Mouse (Mus musculus) layer of hippocampus, adult 2 months (tissue): Measurements from ENCODE around the gene Mme. TPM values are rescaled to one million over a fixed set of nuclear protein-coding genes. Genes with fewer than 3 reads are reported as not detected.

Experiments used
- DNase-seq, 2 experiments: peaks; one replicate each; pipeline ENCODE4 v3.0.0; 2022; ENCODE audit warnings: low spot score in 2 of 2
- H3K27ac ChIP-seq: fragments of 200-600 bp; 2 replicates; pipeline ENCODE4 v1.8.1; 2022
- H3K4me3 ChIP-seq: fragments of 200-600 bp; 2 replicates; pipeline ENCODE4 v1.8.1; 2022; ENCODE audit warnings: mild to moderate bottlenecking
- CTCF ChIP-seq: fragments of 200-600 bp; conservative IDR thresholded peaks from 2 replicates; pipeline ENCODE4 v1.8.1; 2022; ENCODE audit warnings: antibody characterized with exemption, mild to moderate bottlenecking, moderate library complexity
- total RNA-seq, 2 experiments: library from RNA; stranded (reverse); gene quantifications; 2 replicates each; pipeline ENCODE4 v1.2.3; 2021

Mme gene
- total RNA-seq, 2 experiments from 2014 or later = 7.0 to 7.4 TPM

DNA sequence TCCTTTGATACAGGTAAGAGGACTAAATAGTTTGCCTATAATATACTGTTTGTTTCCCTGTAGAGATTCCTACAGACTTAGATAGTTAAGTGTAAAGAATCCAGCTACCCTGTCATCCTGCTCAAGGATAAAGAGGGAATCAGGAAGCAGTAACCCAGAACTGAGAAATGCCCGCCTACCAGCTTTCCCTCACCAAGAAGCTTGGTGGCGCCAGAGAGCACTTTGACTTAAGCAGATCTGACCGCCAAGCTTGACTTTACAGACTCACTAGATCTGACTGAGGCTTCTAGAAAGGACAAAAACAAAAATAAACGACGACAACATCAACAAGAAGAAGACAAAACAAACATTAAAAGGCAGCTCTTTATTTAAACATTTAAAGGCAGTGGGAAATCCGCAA is 56.5 kb downstream of the Mme start:
- Histone ChIP-seq H3K27ac (no peak overlapping the region), H3K4me3 (no peak overlapping the region)
- DNase-seq = peak; percentile 29 to 48
- TF ChIP-seq CTCF = peak; percentile 84

DNA sequence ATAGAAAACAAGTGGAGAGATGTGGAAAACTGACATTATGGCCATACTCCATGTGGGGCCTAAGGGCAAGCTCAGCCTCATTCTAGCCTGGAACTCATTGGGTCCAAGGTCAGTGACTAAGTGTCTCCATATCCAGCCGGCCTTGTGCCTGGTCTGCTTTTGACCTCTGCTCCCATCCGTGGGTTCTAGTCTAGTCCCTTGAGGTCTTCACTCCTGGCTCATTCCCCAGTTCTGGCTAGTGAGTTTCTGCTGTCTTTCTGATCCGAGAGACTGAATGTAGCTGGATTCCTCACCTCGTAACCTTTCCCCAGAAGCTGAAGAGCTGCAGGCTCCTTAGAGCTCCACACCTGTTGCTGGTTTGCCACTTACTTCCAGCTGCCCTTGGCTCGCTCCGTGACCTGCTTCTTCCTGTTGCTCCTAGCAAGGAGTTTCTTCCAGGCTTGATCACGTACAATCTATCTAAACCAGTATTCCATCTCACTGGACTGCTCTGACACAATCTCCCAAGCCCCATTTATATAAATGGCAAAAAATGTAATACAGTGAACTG is 73.9 kb downstream of the Mme start:
- H3K4me3 ChIP-seq = no peak overlapping the region
- no peak for DNase-seq
- H3K27ac ChIP-seq = no peak overlapping the region
- no peak for TF ChIP-seq CTCF

DNA sequence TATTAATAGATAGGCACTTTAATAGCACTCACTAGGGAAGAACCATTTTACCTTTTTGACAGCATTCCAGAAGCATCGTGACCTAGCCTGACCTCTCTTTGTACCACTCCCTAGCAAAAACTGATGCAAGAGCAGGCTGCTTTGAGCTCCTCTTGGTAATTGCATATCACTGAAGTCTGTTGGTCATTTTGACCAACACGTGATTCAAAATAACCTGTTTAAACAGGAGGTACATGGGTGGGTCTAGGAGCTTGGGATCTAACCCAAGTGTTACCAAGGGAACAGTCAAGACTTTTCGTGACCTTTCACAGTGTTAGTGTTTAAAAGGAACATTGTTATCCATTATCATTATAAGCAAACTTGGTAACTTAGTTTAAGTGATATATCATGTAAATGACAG is 76.2 kb downstream of the Mme start:
- TF ChIP-seq CTCF = no peak
- no peak overlapping the region for H3K27ac ChIP-seq
- no peak for DNase-seq
- H3K4me3 ChIP-seq = no peak overlapping the region

DNA sequence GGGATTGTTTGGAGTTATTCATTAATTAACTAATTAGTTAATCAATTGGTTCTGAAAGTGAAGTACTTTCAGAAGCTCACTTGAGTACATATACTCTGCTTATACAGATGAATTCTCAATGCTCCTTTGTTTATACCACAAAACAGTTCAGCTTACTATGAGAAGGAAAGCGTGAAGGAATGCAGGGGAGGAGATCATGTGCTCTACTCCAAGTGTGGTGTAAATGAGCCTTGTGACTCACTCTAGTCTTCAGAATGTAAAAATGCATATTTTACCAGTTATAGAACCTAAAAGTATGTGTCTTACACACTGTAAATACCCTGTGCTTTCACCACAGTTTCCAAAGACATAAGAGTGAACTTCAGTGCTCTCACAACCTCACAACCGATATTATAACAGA is 84.3 kb downstream of the Mme start:
- Histone ChIP-seq H3K27ac (no peak overlapping the region), H3K4me3 (no peak overlapping the region)
- TF ChIP-seq CTCF = no peak
- DNase-seq = no peak

DNA sequence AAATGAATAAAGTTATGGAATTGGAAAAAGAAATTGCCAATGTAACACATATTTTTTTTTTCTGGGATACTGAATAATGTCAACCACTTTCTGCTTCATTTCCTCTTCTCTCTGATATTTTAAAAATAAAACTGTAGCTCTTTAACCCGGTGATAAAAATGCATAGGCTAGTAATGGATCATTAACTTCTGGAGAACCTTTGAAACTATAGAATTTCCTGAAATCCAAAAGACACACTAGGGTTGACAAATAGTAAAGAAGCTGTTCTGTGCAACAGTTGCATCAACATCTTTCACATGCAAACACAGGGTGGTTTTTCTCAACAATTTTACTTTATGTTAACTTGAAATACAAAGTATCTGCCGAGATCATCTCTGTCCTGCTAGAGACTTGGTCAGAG is 98.8 kb downstream of the Mme start:
- H3K27ac ChIP-seq = no peak overlapping the region
- DNase-seq = no peak

DNA sequence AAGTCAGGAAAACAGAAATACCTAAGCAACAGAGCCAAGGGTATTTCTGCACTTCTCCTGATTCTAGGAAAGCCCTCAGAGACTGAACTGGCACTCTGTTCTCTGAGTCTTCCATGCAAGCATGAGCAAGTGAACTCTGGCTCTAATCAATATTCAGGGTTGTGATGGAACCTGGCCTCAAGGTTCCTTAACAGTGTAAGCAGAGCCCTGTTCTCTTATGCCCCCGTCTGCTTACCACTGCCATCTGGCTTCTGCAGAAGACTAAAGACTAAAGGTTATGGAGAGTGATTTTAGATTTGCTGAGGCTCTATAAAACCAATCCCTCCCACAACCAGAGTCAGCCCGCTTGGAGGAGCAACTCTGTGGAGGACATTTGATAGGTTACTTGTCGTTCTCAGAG is 99.2 kb downstream of the Mme start:
- no peak for TF ChIP-seq CTCF
- DNase-seq = no peak

More for the DNA sequence above, 98.8 kb downstream of the Mme start:
- no peak overlapping the region for H3K4me3 ChIP-seq
- no peak for TF ChIP-seq CTCF

DNA sequence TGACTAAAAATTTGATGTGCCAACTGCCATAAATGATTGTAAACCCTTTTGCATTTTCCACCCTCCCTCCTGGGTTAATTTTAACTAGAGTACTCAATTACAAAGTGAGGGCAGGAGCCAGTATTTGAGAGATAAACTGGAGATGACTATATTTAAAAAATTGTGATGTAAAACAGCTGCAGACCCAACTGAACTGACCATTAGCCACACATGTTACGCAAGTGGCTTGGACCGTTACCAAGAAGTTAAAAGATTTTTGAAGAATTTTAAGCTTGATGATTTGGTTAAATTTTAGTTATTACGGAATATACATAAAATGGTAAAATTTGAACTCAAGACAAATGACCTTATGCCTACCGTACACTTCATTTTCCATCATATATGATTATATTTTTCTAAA is 100.1 kb downstream of the Mme start:
- no peak for DNase-seq

More for the DNA sequence above, 99.2 kb downstream of the Mme start:
- Histone ChIP-seq H3K4me3 (no peak overlapping the region), H3K27ac (no peak overlapping the region)

DNA sequence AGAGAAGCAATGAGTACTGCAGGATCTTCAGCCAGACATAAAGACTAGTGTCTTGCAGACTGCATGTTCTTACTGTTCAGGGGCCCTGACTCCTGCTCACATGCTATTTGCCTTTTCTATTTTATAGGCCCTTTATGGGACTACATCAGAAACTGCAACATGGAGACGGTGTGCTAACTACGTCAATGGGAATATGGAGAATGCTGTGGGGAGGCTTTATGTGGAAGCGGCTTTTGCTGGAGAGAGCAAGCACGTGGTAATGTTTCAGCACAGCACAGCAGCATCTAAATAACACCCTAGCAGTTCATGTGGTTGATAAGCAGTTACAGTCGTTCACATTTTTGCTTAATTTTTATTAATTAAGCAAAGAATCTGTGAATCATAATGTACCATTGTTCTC is 103.7 kb downstream of the Mme start:
- Histone ChIP-seq H3K27ac (no peak overlapping the region), H3K4me3 (no peak overlapping the region)
- no peak for DNase-seq
- no peak for TF ChIP-seq CTCF

More for the DNA sequence above, 100.1 kb downstream of the Mme start:
- Histone ChIP-seq H3K4me3 (no peak overlapping the region), H3K27ac (no peak overlapping the region)
- TF ChIP-seq CTCF = no peak

DNA sequence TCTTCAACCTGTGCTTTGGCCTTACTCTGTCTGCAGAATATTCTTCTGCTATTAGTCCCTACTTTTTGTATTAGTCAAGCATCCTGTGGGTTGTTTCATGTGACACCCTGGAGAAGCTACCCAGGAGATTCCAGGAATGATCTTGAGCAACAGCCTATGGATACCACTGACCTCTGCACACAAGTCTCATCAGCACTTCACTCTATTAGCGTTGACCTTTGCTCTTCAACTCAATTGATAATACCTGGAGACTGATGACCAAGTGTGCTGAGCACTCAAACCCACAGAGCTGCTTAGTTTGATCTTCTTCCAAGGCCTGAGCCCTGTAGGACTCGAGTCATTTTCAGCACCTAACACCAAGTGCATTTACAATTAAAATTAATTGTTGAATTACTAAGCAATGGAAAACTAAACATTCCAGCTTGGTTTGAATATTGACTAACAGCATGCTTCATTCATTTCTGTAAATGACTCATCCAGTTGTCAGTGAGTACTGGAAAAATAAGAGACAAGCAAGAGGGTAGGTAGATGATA is 107.6 kb downstream of the Mme start:
- no peak overlapping the region for H3K27ac ChIP-seq
- DNase-seq = no peak
- no peak overlapping the region for H3K4me3 ChIP-seq
- no peak for TF ChIP-seq CTCF

DNA sequence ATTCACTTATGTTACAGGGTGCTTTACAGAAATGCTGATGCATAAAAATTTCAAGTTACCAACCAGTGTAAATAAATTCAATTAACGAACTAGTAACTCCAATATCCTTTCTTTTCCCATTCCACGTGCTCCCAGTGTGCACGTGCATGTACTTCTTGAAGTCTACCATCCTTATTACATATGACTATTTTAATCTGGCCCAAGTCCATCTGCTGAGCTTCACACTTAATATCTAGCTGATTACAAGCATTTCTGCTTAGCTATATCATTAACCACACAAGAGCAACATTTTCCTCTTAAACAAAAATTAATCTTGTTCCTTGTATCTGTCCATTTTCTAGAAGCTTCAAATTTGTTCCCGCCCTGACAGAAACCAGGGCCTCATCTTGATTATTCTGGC is 108.9 kb downstream of the Mme start:
- TF ChIP-seq CTCF = no peak
- Histone ChIP-seq H3K27ac (no peak overlapping the region), H3K4me3 (no peak overlapping the region)
- DNase-seq = no peak

DNA sequence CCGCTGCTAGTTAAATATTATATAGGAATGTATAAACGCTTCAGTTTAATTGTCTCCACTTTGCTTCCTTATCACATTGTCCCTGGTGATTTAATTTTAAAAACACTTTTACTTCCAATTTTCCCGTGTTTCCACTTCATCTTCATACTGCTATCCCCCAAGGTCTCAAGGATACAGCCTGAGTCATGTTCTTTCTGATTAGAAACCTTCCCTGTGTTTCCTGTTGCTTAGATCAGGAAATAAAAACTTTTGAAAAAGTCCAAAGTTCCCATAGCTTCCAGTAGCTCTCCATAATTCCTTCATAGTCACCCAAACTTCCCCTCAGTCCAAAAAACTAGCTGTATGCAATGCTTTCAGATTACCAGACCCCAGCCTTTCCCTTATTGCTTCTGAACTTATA is 109.4 kb downstream of the Mme start:
- DNase-seq = no peak
- no peak for TF ChIP-seq CTCF
- Histone ChIP-seq H3K4me3 (no peak overlapping the region), H3K27ac (no peak overlapping the region)

DNA sequence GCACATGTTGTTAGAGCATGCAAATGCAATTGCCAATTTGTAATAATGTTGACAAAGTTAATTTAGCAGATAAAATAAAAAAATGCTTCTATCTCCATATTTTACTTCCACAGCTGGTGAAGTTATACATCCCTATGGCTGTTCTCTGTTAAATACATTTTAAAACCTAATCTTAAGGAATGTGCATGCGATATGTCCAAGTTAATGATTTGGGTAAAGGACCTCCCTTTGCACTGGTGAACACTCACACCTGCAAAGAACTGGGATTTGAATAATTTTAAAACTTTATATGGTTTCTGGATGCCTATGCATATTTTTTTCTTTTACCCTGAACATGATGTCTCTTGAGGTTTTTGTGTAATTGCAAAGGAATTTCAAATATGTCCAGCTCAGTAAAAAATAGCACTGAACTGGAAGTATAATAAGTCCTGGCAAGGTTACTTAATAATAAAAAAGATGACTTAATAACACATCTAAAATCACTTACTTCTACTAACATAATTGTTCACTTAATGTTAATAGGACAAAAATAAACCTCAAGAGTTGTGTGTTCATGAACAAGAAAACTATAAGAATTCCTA is 110.4 kb downstream of the Mme start:
- H3K27ac ChIP-seq = no peak overlapping the region
- no peak for DNase-seq
- no peak for TF ChIP-seq CTCF
- H3K4me3 ChIP-seq = no peak overlapping the region

DNA sequence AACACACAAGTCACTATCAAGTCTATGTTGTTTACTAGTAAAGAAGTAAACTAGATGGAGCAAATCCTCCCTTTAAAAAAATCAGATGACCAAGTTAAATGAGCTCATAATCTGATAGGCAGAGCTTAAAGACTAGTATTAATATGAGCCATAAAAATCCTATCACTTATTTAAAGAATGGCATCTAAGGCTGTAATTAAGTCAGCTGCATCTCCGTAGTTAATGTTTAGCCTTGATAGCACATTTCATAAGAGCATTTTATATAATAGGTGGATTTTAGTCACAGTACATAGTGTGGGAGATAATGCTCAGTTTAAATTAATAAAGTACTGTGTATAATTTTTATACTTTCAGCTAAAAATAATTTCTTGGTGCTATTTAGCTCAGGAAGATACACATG is 118.2 kb downstream of the Mme start:
- no peak for TF ChIP-seq CTCF
- H3K4me3 ChIP-seq = no peak overlapping the region
- DNase-seq = no peak
- no peak overlapping the region for H3K27ac ChIP-seq

DNA sequence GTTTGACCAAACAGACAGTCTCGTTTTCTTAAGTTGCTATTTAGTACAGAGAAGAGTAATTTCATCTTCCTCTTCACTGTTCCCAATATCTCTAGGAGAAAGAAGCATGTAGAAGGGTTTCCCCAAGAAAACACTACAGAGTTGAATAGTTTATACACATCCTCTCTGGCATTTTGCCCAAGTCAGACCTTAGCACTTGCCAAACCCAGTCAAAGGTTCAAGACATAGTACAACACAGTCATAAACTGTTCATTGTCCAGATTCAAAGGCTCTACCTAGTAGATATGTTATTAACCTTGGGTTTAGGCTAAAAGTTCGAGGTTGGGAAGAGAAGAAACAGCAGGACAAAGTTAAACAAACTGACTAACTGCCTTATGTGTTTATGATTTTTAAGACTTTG is 143.7 kb downstream of the Mme start:
- TF ChIP-seq CTCF = no peak
- no peak overlapping the region for H3K27ac ChIP-seq
- DNase-seq = no peak
- H3K4me3 ChIP-seq = no peak overlapping the region
